Mouse (Mus musculus) megakaryocyte progenitor cell, adult 5-6 weeks (primary cell): Measurements from ENCODE around the gene 4921511M17Rik. TPM values are rescaled to one million over a fixed set of nuclear protein-coding genes. Genes with fewer than 3 reads are reported as not detected.
"Not testable (repeated sequence)": the region's sequence is repeated elsewhere in the genome, so short reads cannot be mapped to it uniquely, and the experiment has no call there.

Source experiments
- ATAC-seq: replicated peaks from 2 replicates; pipeline ENCODE4 v1.8.0; 2016; ENCODE audit warnings: mild to moderate bottlenecking, moderate TSS enrichment, inconsistent platforms; ENCODE audit not compliant: poor library complexity
- total RNA-seq, 2 experiments: library from RNA; stranded (forward) in 1 of 2; stranded (reverse) in 1 of 2; fragments of 157-497, 149-512 nt in 1 of 2; fragments of 200-1000 nt in 1 of 2; gene quantifications; 2 replicates each; pipeline versions ENCODE4 v1.2.3 to v1.2.4; 2015 to 2017

Gene 4921511M17Rik
- total RNA-seq (2015) (not detected in 2 replicates), total RNA-seq (2017) (not detected in 2 replicates)

DNA sequence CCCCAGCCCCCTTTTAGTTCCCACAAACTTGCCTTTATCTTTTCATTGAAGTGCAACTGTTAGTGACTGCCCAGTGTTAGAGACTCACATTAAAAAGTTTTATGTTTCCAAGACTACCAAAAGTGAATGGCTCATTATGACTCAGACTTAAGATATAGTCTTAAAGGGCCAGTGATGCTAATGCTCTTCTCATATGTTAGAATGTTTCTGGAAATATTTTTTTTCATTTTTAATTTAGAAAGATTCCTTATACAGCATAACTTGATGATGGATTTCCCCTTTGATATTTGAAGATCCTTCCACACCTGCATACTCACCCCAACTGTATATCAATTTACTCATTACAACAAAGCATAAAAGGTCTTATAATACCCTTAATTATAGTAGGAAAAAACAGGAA, at the start of gene 4921511M17Rik:
Gene 4921511M17Rik (minus strand): TSS at position 101 of the 400 bp plus-strand sequence.
- ATAC-seq, result not testable (repeated sequence)

DNA sequence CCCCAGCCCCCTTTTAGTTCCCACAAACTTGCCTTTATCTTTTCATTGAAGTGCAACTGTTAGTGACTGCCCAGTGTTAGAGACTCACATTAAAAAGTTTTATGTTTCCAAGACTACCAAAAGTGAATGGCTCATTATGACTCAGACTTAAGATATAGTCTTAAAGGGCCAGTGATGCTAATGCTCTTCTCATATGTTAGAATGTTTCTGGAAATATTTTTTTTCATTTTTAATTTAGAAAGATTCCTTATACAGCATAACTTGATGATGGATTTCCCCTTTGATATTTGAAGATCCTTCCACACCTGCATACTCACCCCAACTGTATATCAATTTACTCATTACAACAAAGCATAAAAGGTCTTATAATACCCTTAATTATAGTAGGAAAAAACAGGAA, 21.3 kb upstream of the 4921511M17Rik start, which contains the start of gene Gm10057:
Gene Gm10057 (minus strand): TSS at position 101 of the 400 bp plus-strand sequence.
- ATAC-seq, result not testable (repeated sequence)

- ATAC-seq, result not testable (repeated sequence)
Observed at GRCm38 (mm10) chrX:154012540-154012939, 21.1 kb downstream of the 4921511M17Rik start, which contains the start of gene Samt1. TSS of gene Samt1 (minus strand) at chrX:154012640.

DNA sequence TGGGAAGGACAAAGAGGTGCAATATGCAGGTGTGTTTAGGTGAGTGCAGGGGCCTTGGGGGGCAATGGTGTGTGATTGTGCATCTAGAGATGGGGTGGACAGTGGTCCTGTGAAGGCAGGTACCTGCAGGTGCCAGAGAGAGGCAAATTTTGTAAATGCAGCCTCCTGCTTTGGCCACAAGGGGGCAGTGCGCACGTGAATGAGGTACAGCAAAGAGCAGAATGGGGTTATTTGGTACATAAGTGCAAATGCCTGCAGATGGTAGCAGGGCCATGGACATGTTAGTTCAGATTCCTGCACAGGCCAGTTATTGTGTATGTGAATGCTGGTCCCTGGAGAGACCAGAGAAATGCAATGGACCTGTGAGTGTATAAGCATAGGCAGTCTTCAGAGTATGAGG, 56.7 kb downstream of the 4921511M17Rik start:
- ATAC-seq, result peak; percentile 70

DNA sequence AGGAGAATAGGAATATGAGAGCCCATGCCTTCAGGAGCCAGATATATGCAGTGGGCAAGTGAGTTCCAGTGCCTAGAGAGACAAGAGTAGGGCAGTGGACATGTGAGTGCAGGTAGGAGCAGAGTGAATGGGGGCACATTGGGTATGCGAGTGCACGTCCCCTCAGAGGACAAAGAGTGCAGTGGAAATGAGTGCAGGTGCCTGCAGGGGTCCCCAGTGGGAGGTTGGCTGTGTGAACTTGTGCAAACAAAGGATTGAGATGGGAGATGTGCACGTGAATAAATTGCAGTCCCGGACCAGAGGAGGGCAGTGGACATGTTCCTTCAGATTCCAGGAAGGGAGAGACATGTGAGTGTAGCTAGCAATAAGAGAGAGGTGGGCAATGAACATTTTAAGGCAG, 57.2 kb downstream of the 4921511M17Rik start:
- not testable (repeated sequence) for ATAC-seq

GRCm38 (mm10) chrX:153974450-153974849, 59.2 kb downstream of the 4921511M17Rik start:
- peak; percentile 75 for ATAC-seq

Other genes with a start within 250 kb of the 4921511M17Rik start
- gene Spin2c, start 201.6 kb downstream of the 4921511M17Rik start, total RNA-seq (2015), result not detected in 2 replicates
- gene Spin2c, start 201.6 kb downstream of the 4921511M17Rik start, total RNA-seq (2017), result 0.44 TPM in 1 of 2 replicates, not detected in the other
- gene Samt1, start 21.2 kb downstream of the 4921511M17Rik start, total RNA-seq (2015), result not detected in 2 replicates
- not detected in 2 replicates for gene Samt1, start 21.2 kb downstream of the 4921511M17Rik start, total RNA-seq (2017)
- not detected in 2 replicates for gene Gm10057, start 21.2 kb upstream of the 4921511M17Rik start, total RNA-seq (2015)
- not detected in 2 replicates for gene Gm10057, start 21.2 kb upstream of the 4921511M17Rik start, total RNA-seq (2017)
- not detected in 2 replicates for gene Gm15140, start 86.9 kb upstream of the 4921511M17Rik start, total RNA-seq (2015)
- not detected in 2 replicates for gene Gm15140, start 86.9 kb upstream of the 4921511M17Rik start, total RNA-seq (2017)